Mouse (Mus musculus): ENCODE results near the gene Adk. TPM values are rescaled to one million over a fixed set of nuclear protein-coding genes. Genes with fewer than 3 reads are reported as not detected.

The Adk gene
- total RNA-seq, 2 experiments from 2014 or later, result 65.1 to 77.9 TPM

DNA sequence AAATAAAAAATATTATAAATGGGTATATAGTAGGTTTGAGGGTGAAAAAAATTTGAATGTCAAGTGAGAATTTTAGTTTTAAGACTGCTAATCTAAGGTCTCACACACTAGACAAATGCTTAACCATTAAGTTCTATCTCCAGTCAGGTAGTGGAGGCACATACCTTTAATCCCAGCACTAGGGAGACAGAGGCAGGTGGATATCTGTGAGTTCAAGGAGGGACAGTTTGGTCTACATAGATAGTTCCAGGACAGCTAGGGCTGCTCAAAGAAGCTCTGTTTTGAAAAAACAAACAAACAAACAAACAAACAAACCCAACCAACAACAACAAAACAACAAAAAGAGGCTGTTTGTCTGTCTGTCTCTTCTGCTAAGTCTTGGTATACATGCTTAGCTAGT is 43.9 kb downstream of the Adk start:
- DNase-seq (ENCODE audit: low spot score in 2 of 2), result no peak

GRCm38 (mm10) chr14:21096689-21097088 is 44.3 kb downstream of the Adk start:
- no peak for DNase-seq (ENCODE audit: low spot score in 2 of 2)

DNA sequence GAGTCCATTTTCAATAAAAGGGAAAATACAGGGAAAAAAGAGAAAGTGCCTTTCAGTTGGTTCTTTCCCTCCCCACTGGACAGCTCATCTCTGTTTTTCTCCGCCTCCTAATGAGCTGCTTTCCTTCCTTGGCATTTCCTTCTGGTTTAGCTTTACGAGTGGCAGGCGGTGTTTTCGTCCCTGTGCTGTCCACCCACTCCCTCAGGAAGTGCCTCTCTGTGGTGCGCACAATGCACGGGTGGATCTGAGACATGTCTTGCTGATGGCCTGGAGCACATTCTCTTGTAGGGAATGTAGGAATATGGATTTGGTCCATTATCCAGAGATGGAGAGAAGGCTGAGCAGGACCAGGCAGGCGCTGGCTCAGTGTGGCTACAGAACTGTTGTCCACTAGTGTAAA is 47.0 kb downstream of the Adk start:
- peak; percentile 39 to 61 for DNase-seq (ENCODE audit: low spot score in 2 of 2)

GRCm38 (mm10) chr14:21100876-21101275 is 48.5 kb downstream of the Adk start:
- no peak for DNase-seq (ENCODE audit: low spot score in 2 of 2)

- no peak for DNase-seq (ENCODE audit: low spot score in 2 of 2)
Observed at GRCm38 (mm10) chr14:21101562-21101961, 49.2 kb downstream of the Adk start.

DNA sequence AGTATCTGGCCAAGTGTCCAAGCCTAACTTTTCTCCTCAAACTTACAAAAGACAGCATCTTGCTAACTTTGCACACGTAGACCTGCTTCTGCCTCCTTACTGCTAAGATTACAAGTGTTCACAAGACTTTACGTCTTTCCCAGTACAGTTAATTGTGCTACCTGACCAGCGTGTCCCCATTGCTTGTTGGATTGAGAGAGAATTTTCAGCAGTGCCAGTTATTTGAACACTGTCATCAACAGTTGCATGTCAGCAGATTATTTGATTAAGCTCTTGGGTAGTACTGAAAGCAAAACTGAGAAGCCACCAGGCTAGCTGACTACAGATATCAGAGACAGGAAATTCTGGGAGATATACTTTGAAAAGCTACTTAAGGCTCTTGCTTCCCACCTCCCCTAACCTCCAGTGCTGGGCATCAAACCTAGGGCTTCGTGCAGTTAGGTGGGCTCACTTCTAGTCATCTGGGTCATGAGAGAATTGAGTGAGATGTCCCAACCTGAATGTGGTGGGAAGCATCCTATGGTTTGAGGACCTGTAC is 50.4 kb downstream of the Adk start:
- no peak for DNase-seq (ENCODE audit: low spot score in 2 of 2)

GRCm38 (mm10) chr14:21105049-21105448 is 52.7 kb downstream of the Adk start:
- no peak for DNase-seq (ENCODE audit: low spot score in 2 of 2)

DNA sequence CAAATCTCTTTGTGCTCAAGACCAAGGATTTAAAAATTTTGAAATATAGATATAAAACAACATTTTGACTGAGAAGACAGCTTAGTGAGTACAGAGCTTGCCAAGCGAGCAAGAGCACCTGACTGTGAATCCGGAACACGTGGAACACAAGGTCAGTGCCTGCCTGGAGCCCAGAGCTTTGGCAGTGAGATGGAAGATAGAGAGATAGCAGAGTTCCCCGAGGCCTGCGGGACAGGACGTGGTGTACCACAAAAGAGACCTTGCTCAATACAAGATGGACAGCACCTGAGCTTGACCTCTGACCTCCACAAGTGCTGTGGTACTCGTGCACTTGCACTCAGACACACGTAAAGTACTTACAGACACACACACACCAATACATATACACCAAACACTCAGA is 54.2 kb downstream of the Adk start:
- no peak for DNase-seq (ENCODE audit: low spot score in 2 of 2)

GRCm38 (mm10) chr14:21107551-21107950 is 55.2 kb downstream of the Adk start:
- no peak for DNase-seq (ENCODE audit: low spot score in 2 of 2)

- no peak for DNase-seq (ENCODE audit: low spot score in 2 of 2)
Observed at GRCm38 (mm10) chr14:21110492-21110891, 58.1 kb downstream of the Adk start.

GRCm38 (mm10) chr14:21111500-21111899 is 59.1 kb downstream of the Adk start:
- DNase-seq (ENCODE audit: low spot score in 2 of 2), result no peak

DNA sequence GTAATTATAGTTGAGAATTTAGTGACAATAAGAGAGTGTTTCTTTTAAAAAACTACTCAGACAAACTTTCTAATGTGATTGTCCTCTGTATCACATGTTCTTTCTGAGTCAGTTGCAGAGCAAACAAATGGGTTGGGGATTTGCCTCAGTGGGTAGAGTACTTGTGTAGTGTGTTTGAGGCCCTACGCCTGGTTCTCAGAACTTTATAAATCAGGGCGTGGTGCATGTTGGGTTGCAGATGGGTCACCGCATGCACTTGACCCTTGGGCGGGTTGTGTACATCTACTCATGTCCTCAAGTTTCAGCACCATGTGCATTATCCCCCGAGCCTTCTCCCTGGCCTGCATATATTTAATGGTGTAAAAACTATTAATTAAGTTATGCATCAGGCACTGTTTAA is 59.8 kb downstream of the Adk start:
- DNase-seq (ENCODE audit: low spot score in 2 of 2), result no peak

DNA sequence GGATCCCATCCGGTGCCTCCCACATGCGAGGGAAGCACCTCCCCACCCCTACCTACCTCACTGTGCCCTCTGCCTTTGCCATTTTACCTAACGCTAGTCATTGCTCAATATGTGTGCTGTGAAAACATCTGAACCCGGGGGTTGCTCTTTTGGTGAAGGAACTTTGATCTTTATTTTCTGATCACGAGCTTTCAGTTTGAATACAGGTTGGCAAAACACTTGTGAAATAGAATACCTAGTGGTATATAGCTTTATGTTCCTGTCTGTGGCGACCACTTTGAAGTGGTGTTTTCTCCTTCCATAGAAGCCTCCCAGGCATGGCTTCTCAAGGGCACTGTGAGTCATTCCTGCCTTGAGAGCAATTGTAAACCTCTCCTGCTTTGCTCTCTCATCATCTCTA is 60.4 kb downstream of the Adk start:
- DNase-seq (ENCODE audit: low spot score in 2 of 2), result no peak

DNA sequence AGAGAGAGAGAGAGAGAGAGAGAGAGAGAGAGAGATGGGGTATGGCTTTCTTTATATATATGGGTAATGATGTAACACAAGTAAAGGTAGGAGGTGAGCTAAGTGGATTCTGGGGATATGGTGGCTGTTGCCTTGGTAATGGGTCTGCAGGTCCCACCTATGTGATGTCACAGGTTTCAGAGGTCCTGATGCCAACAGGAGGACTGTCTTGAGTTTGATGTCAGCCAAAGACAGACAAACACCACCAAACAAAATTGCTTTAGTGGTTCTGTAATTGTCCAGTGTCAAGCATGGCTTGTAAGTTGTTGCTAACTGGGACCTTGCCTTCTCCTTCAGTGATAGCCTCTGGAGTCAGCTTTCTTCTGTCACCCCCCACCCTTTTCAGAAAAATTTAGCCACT is 62.0 kb downstream of the Adk start:
- no peak for DNase-seq (ENCODE audit: low spot score in 2 of 2)

- DNase-seq (ENCODE audit: low spot score in 2 of 2), result no peak
Observed at GRCm38 (mm10) chr14:21115318-21115717, 62.9 kb downstream of the Adk start.

DNA sequence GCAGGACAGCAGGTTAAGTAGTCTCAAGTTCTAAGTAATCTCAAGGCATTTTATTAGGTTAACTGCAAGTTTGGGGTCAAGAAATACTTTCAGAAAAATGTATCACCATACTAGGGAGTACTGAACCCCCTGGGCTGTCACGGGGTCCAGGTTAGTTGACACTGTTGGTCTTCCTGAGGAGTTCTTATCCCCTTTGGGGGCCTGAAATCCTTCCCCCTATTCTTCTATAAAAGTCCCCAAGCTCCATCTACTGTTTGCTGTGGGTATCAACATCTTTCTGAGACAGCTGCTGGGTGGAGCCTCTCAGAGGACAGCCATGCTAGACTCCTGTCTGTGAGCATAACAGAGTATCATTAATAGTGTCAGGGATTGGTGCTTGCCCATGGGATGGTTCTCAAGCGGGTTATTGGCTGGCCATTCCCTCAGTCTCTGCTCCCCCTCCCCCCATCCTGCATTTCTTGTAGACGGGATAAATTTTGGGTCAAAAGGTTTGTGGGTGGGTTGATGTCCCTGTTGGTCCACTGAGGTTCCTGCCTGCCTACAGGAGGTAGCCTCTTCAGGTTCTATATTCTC is 63.6 kb downstream of the Adk start:
- DNase-seq (ENCODE audit: low spot score in 2 of 2), result peak in 1 of 2 experiments; percentile 10

- no peak for DNase-seq (ENCODE audit: low spot score in 2 of 2)
Observed at GRCm38 (mm10) chr14:21118095-21118494, 65.7 kb downstream of the Adk start.

- DNase-seq (ENCODE audit: low spot score in 2 of 2), result no peak
Observed at GRCm38 (mm10) chr14:21119653-21120313, 67.4 kb downstream of the Adk start.

DNA sequence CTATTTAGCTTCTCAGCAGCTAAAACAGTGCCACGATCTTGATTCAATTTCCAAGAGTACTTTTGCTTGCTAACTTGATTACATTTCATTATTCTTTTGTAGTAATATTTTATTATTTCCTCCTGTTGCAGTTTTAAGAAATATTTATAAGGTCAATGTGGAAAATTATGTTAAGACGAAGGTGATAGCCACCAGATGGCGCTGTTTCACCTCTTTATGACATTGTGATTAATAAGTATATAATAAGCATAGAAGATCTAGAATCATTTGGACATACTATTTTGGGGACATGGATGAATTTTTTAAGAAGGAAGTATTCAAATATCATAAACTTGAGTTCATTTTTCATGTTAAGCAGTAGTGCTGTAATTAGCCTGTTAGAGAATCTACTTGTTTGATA is 68.1 kb downstream of the Adk start:
- peak; percentile 29 to 60 for DNase-seq (ENCODE audit: low spot score in 2 of 2)

GRCm38 (mm10) chr14:21127215-21127614 is 74.8 kb downstream of the Adk start:
- no peak for DNase-seq (ENCODE audit: low spot score in 2 of 2)

DNA sequence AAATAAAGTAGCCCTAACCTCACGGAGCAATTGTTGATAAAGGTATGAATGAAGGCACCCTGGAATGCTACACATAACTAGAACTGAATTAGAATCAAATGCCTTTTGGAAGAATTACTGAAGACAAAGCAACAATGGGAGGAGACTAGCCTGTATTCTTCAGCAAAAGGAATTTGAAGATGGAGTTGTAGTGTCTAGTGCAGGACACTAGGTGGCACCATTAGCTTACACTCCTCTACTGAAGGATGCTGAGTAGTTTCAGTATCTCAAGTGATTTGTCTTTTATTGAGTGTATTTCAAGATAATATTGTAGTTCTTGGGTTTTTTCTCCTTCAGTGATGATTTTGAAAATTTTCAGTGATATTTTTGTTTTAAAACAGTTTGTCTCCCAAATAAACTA is 84.5 kb downstream of the Adk start:
- DNase-seq (ENCODE audit: low spot score in 2 of 2), result peak; percentile 70 to 77

DNA sequence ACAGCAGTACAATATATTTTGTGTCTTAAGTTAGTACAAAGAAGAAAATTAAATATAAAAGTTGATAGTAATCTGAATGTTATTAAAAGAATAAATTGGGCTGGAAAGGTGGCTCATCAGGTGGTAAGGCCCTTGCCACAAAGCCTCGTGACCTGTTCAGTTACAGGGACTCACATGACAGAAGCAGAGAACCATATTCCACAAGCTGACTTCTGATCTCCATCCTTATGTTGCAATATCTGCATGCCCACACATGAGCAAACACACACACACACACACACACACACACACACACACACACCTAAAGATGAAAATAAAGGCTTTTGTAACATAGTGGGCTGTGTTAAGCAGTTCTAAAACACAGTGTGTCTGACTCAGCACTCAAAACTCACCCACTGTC is 90.2 kb downstream of the Adk start:
- DNase-seq (ENCODE audit: low spot score in 2 of 2), result no peak

Data from left cerebral cortex, adult 18-20 months (tissue).